Mouse (Mus musculus): ENCODE measurements at regions not wholly inside any gene's neighbourhood (a gene's known extent, or its start where the extent isn't known, plus 50 kb on each side); places are given as distances from the start of the nearest gene placed in this dataset.

DNA sequence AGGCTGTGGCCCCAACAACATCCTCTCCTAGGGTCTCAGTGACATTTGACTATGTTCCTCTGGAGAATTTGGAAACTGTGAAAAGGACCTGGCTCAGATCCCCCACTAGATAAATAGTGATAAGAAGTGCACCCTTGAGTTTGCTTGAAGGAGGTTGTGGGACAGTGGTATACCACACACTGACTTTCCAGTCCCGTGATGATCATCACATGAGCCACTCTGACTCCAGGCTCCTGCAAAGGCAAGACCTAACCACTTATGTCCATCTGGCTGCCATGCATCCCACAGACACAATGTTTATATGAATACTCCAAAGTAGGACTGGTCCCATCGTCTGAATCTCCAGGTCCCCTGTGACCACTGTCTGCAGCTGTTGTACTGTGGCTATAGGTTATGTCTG is 523.7 kb upstream of the Lrrc6 start:
- TF ChIP-seq GATA1 (IDR thresholded peaks at IDR 0.05; ENCODE audit: borderline replicate concordance, low read length) (no peak), FLI1 (IDR thresholded peaks at IDR 0.05; ENCODE audit: low read length) (no peak)

All from megakaryocyte, embryonic 14.5 days (primary cell).